Mouse (Mus musculus): ENCODE data around the gene Slc28a2. TPM values are rescaled to one million over a fixed set of nuclear protein-coding genes. Genes with fewer than 3 reads are reported as not detected.
"Not testable (repeated sequence)": the region's sequence is repeated elsewhere in the genome, so short reads cannot be mapped to it uniquely, and the experiment has no call there.

Gene Slc28a2
- total RNA-seq (2021) (10 to 100 TPM; 20.4 to 20.7 TPM), polyA plus RNA-seq (2012; rRNA removed) (17.6 and 37.8 TPM in 2 replicates)
- long read RNA-seq, transcript Slc28a2-201 (18 exons, 3,852 nt) = major isoform, 19 of 48 reads
- long read RNA-seq, transcript Slc28a2-202 (18 exons, 2,836 nt) = minor isoform, 11 of 48 reads
- long read RNA-seq, partial matches to known transcripts = 2 of 48 reads
- long read RNA-seq, other reads (novel, unspliced or antisense) = 16 of 48 reads

GRCm38 (mm10) chr2:122426200-122426599 lies at the start of gene Slc28a2:
Gene Slc28a2, plus strand, starts transcription at chr2:122426477.
- 16% methylated on average over 3 of the region's 3 CpGs for WGBS
- H3K4me3 ChIP-seq = 0 out of 2 replicates have a peak within 1 kb of the TSS, but pooled peaks have one; percentile 10
- peak; percentile 41; the same call in 1 of the 2 replicates for TF ChIP-seq POLR2A (IDR thresholded peaks at IDR 0.05; ENCODE audit: insufficient read depth, low read depth, low read length)

DNA sequence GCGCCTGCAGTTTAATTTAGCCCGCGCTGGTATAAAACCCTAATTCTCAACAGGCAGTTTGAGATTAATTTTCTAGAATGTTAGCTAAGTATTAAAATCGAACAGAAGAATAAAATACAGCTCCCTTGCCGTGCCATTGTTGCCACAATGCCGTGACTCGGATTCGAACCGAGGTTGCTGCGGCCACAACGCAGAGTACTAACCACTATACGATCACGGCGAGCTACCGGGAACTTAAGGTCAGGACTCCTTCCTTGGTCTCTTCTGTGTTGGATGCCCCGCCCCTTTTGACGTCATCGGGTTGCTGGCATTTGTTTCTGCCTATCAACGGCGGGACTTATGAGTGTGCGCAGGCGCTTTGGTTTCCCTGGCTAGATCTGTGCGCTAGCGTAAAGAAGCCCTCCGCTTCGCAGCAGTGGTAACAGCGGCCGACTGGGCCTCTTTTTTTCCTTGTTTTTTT lies 49.0 kb upstream of the Slc28a2 start:
- Histone ChIP-seq H3K79me2 (replicated peaks; ENCODE audit: control insufficient read depth, insufficient read depth, low read length) (no peaks in the 10 kb centered on the region), H3K27ac (peak overlapping the region; percentile 92), H3K36me3 (ENCODE audit: control insufficient read depth, insufficient read depth, low read length) (no peaks in the 10 kb centered on the region), H3K27me3 (ENCODE audit: control insufficient read depth, insufficient read depth, low read length) (no peaks in the 10 kb centered on the region), H3K4me1 (ENCODE audit: control insufficient read depth, insufficient read depth, low read length) (peaks cover 10% of the 10 kb centered on the region), H3K9ac (ENCODE audit: low read depth, low read length) (no peak overlapping the region), H3K4me3 (peak overlapping the region; percentile 86)
- TF ChIP-seq POLR2A (IDR thresholded peaks at IDR 0.05; ENCODE audit: insufficient read depth, low read depth, low read length) = peak; percentile 91
- TF ChIP-seq EP300 (IDR thresholded peaks at IDR 0.05; ENCODE audit: insufficient read depth, low read depth, low read length) = peak; percentile 81; the same call in 1 of the 2 replicates
- no peak for TF ChIP-seq CTCF (IDR thresholded peaks at IDR 0.05)
- WGBS = under 1% methylated on average over 28 of the region's 28 CpGs
- DNase-seq = peak; percentile 95 to 97
- intact Hi-C loops (cut with DNase I) = loop anchor here (5.0 to 10.0 kb wide), 2 partner anchors 135 to 368 kb away; no protein-coding TSS in a partner anchor

More at GRCm38 (mm10) chr2:122426200-122426599, at the start of gene Slc28a2:
- not testable (repeated sequence) for H3K27me3 ChIP-seq (ENCODE audit: control insufficient read depth, insufficient read depth, low read length); H3K4me1 ChIP-seq (ENCODE audit: control insufficient read depth, insufficient read depth, low read length); H3K9ac ChIP-seq (ENCODE audit: low read depth, low read length); H3K79me2 ChIP-seq (replicated peaks; ENCODE audit: control insufficient read depth, insufficient read depth, low read length); H3K36me3 ChIP-seq (ENCODE audit: control insufficient read depth, insufficient read depth, low read length)
- H3K27ac ChIP-seq = peak within 1 kb of the TSS; percentile 48
- intact Hi-C loops (cut with DNase I) = loop anchor here (5.0 kb wide), 1 partner anchor 44 kb away; no protein-coding TSS in a partner anchor
- DNase-seq = peak; percentile 46 to 50

DNA sequence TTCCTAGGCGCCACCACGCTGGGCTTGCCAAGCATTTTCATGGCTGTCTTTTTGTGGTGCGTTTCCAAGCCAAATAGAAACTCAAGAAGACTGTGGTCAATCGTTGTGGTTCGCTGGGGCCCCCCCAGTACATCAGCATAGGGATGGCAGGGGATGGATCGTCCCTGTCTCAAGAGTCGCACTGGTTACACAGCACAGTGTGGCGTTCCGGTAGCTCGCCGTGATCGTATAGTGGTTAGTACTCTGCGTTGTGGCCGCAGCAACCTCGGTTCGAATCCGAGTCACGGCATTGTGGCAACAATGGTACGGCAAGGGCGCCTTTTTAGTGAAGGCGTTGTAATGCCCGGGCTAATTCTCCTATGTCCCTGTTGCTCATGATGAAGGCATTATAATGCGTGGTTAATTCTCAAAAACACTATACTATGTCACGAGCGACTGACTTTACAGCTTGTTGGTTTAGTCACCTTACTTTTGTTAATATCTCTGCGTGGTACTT lies 48.5 kb upstream of the Slc28a2 start:
- H3K4me3 ChIP-seq = peak overlapping the region; percentile 86
- H3K79me2 ChIP-seq (replicated peaks; ENCODE audit: control insufficient read depth, insufficient read depth, low read length) = no peaks in the 10 kb centered on the region
- under 1% methylated on average over 26 of the region's 26 CpGs for WGBS
- TF ChIP-seq EP300 (IDR thresholded peaks at IDR 0.05; ENCODE audit: insufficient read depth, low read depth, low read length) (peak; percentile 84; the same call in 1 of the 2 replicates), CTCF (IDR thresholded peaks at IDR 0.05) (no peak)
- intact Hi-C loops (cut with DNase I) = loop anchor here (1.0 to 10.0 kb wide), 3 partner anchors 29 to 367 kb away; no protein-coding TSS in a partner anchor
- H3K9ac ChIP-seq (ENCODE audit: low read depth, low read length) = peak overlapping the region; percentile 53
- H3K27ac ChIP-seq = peak overlapping the region; percentile 92
- DNase-seq = peak; percentile 83 to 85
- peaks cover 10% of the 10 kb centered on the region for H3K4me1 ChIP-seq (ENCODE audit: control insufficient read depth, insufficient read depth, low read length)
- H3K36me3 ChIP-seq (ENCODE audit: control insufficient read depth, insufficient read depth, low read length) = no peaks in the 10 kb centered on the region
- no peaks in the 10 kb centered on the region for H3K27me3 ChIP-seq (ENCODE audit: control insufficient read depth, insufficient read depth, low read length)

DNA sequence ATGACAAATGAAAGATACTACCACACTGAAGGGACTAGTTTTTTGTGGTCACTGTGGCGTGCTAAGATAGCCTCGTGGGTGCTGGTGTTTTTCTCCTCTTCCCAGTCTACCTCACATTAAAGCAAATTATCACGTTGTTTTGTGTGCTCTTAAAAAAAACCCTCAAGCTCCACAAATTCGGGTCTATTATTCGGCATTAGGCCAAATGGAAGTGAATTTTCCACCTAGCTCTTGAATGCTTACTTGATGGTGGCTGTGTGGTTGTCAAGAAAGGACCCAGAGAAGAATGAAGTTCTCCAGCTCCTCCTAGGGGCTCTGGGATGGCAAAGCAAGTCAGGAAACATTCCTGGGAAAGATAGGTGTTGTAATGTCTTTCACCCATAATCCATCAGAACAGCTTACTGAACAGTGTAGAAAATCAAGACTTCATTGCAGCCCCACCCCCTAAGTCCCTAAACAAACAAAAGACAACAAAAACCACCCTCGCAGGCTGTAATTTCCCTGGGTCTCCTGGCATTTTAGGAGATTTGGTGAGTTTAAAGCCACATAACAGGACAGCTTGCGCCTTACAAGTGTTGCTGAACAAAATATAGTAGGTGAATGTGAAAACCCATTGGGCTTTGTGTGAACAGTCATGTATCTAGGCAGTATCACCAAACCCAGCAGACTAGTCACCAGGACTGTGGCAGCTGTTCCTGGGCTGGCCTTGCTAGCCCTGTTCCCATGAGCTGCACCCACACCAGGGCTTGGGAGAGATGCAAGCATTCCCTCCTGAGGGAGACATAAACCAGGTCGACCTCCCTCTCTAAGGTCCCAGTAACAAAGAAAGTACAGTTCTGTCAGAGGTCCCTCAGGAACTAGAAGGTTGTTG lies 47.6 kb upstream of the Slc28a2 start:
- peak in 1 of 2 experiments; percentile 41 for DNase-seq
- Histone ChIP-seq H3K4me3 (peak overlapping the region; percentile 86), H3K9ac (ENCODE audit: low read depth, low read length) (no peak overlapping the region), H3K36me3 (ENCODE audit: control insufficient read depth, insufficient read depth, low read length) (no peaks in the 10 kb centered on the region), H3K27me3 (ENCODE audit: control insufficient read depth, insufficient read depth, low read length) (no peaks in the 10 kb centered on the region), H3K79me2 (replicated peaks; ENCODE audit: control insufficient read depth, insufficient read depth, low read length) (no peaks in the 10 kb centered on the region), H3K4me1 (ENCODE audit: control insufficient read depth, insufficient read depth, low read length) (peaks cover 10% of the 10 kb centered on the region), H3K27ac (peak overlapping the region; percentile 92)
- WGBS = 28% methylated on average over 8 of the region's 8 CpGs
- intact Hi-C loops (cut with DNase I) = loop anchor here (1.0 to 10.0 kb wide), 3 partner anchors 30 to 366 kb away; no protein-coding TSS in a partner anchor
- TF ChIP-seq CTCF (IDR thresholded peaks at IDR 0.05) (peak; percentile 77), POLR2A (IDR thresholded peaks at IDR 0.05; ENCODE audit: insufficient read depth, low read depth, low read length) (no peak)

GRCm38 (mm10) chr2:122379292-122379650 lies 47.0 kb upstream of the Slc28a2 start:
- Histone ChIP-seq H3K79me2 (replicated peaks; ENCODE audit: control insufficient read depth, insufficient read depth, low read length) (no peaks in the 10 kb centered on the region), H3K9ac (ENCODE audit: low read depth, low read length) (no peak overlapping the region), H3K27me3 (ENCODE audit: control insufficient read depth, insufficient read depth, low read length) (no peaks in the 10 kb centered on the region), H3K4me3 (no peak overlapping the region), H3K27ac (peak overlapping the region; percentile 19; the same call in 1 of the 2 replicates), H3K4me1 (ENCODE audit: control insufficient read depth, insufficient read depth, low read length) (peaks cover 10% of the 10 kb centered on the region), H3K36me3 (ENCODE audit: control insufficient read depth, insufficient read depth, low read length) (no peaks in the 10 kb centered on the region)
- WGBS = 56% methylated on average over 2 of the region's 2 CpGs
- no peak for DNase-seq
- TF ChIP-seq EP300 (IDR thresholded peaks at IDR 0.05; ENCODE audit: insufficient read depth, low read depth, low read length) (no peak), CTCF (IDR thresholded peaks at IDR 0.05) (no peak)
- intact Hi-C loops (cut with DNase I) = loop anchor here (5.0 to 10.0 kb wide), 2 partner anchors 137 to 366 kb away; no protein-coding TSS in a partner anchor

Measured in heart, adult 2 months (tissue).